Mouse (Mus musculus) liver, embryonic 14.5 days (tissue): ENCODE measurements around the gene F2rl1.

ENCODE experiments used
- CTCF ChIP-seq: IDR thresholded peaks from 2 replicates; pipeline ENCODE4 v1.5.1; 2016; ENCODE audit warnings: antibody characterized with exemption, low read depth, control low read depth
- EP300 ChIP-seq: IDR thresholded peaks from 2 replicates; pipeline ENCODE4 v1.6.1; 2016; ENCODE audit warnings: antibody characterized with exemption, low read depth

GRCm38 (mm10) chr13:95546251-95546650 is 21.2 kb upstream of the F2rl1 start:
- TF ChIP-seq CTCF (no peak), EP300 (no peak)
